Mouse (Mus musculus) intestine, postnatal 0 days (tissue): ENCODE results near the gene Repin1. TPM values are rescaled to one million over a fixed set of nuclear protein-coding genes. Genes with fewer than 3 reads are reported as not detected.

Source experiments
- ATAC-seq: fragments of 200-750 bp; cut with Nextera tagmentation; 2 replicates; pipeline ENCODE4 v1.8.0; 2017; ENCODE audit warnings: mild to moderate bottlenecking, moderate TSS enrichment, moderate library complexity
- H3K27ac ChIP-seq: fragments of 300-500 bp; sonication (generic); 2 replicates; pipeline ENCODE4 v1.5.1; 2014; ENCODE audit warnings: mild to moderate bottlenecking, low read depth, low read length, moderate library complexity
- H3K27me3 ChIP-seq: fragments of 300-500 bp; sonication (generic); replicated peaks from 2 replicates; pipeline ENCODE4 v1.6.1; 2014; ENCODE audit warnings: low read length, mixed read lengths; ENCODE audit not compliant: control insufficient read depth, insufficient read depth
- H3K36me3 ChIP-seq: fragments of 300-500 bp; sonication (generic); 2 replicates; pipeline ENCODE4 v1.6.1; 2014; ENCODE audit warnings: mild to moderate bottlenecking, moderate library complexity; ENCODE audit not compliant: control insufficient read depth, insufficient read depth
- H3K4me1 ChIP-seq: fragments of 300-500 bp; sonication (generic); replicated peaks from 2 replicates; pipeline ENCODE4 v1.6.1; 2014; ENCODE audit warnings: antibody characterized with exemption, low read length, mixed read lengths; ENCODE audit not compliant: control insufficient read depth, insufficient read depth
- H3K4me2 ChIP-seq: fragments of 300-500 bp; sonication (generic); replicated peaks from 2 replicates; pipeline ENCODE4 v1.6.1; 2014; ENCODE audit warnings: low read depth, mild to moderate bottlenecking, moderate library complexity
- H3K4me3 ChIP-seq: fragments of 300-500 bp; sonication (generic); 2 replicates; pipeline ENCODE4 v1.5.1; 2014; ENCODE audit warnings: low read depth, low read length
- H3K9ac ChIP-seq: fragments of 300-500 bp; sonication (generic); 2 replicates; pipeline ENCODE4 v1.6.1; 2014; ENCODE audit warnings: mild to moderate bottlenecking, low read depth, low read length
- H3K9me3 ChIP-seq: fragments of 300-500 bp; sonication (generic); 2 replicates; pipeline ENCODE4 v1.6.1; 2016; ENCODE audit warnings: mixed run types; ENCODE audit not compliant: control insufficient read depth
- CTCF ChIP-seq: sonication (generic); IDR thresholded peaks from 2 replicates; pipeline ENCODE4 v1.5.1; 2016; ENCODE audit warnings: low read depth, mild to moderate bottlenecking, control low read depth, antibody characterized with exemption, moderate library complexity
- WGBS: fragments of 180-500 bp; shearing (Covaris S2); extraction: QIAGEN DNeasy Blood & Tissue Kit; methylation state at CpG from one replicate; pipeline ENCODE4 v1.1.7; 2014; 5-methylcytosine and 5-hydroxymethylcytosine counted together
- polyA plus RNA-seq: library from polyadenylated mRNA; unstranded; fragments of >200 nt; fragmentation: Nextera tagmentation; extraction: Ambion mirVana; gene quantifications from 2 replicates; pipeline ENCODE4 v1.2.1, GENCODE M21; 2015

Repin1 gene
- polyA plus RNA-seq, 1 experiment from 2014 or later: 11.3 TPM

GRCm38 (mm10) chr6:48626984-48627383 is 33.3 kb downstream of the Repin1 start:
- peak; percentile 36 for TF ChIP-seq CTCF
- no peak for ATAC-seq
- peaks cover 5% of the 10 kb centered on the region for H3K27me3 ChIP-seq
- 0 out of 2 replicates have a peak, but pooled peaks cover 2% of the 10 kb centered on the region for H3K4me1 ChIP-seq
- WGBS: under 1% methylated on average over 32 of the region's 32 CpGs
- H3K9me3 ChIP-seq: no peaks in the 10 kb centered on the region
- peak overlapping the region; percentile 45 for H3K4me3 ChIP-seq
- H3K4me2 ChIP-seq: peak overlapping the region; percentile 84
- H3K9ac ChIP-seq: no peak overlapping the region; the same call in 1 of the 2 replicates
- no peak overlapping the region for H3K27ac ChIP-seq
- no peaks in the 10 kb centered on the region for H3K36me3 ChIP-seq

GRCm38 (mm10) chr6:48627511-48627924 is 33.8 kb downstream of the Repin1 start:
- no peak for ATAC-seq
- Histone ChIP-seq H3K36me3 (no peaks in the 10 kb centered on the region), H3K9me3 (no peaks in the 10 kb centered on the region), H3K27me3 (peaks cover 5% of the 10 kb centered on the region), H3K4me2 (peak overlapping the region; percentile 84), H3K27ac (no peak overlapping the region), H3K9ac (no peak overlapping the region), H3K4me3 (peak overlapping the region; percentile 45), H3K4me1 (0 out of 2 replicates have a peak, but pooled peaks cover 2% of the 10 kb centered on the region)
- WGBS: 7% methylated on average over 7 of the region's 7 CpGs
- TF ChIP-seq CTCF: no peak

GRCm38 (mm10) chr6:48628377-48628776 is 34.7 kb downstream of the Repin1 start:
- Histone ChIP-seq H3K4me3 (no peak overlapping the region), H3K9me3 (no peaks in the 10 kb centered on the region), H3K27me3 (peaks cover 5% of the 10 kb centered on the region), H3K27ac (no peak overlapping the region), H3K36me3 (no peaks in the 10 kb centered on the region), H3K9ac (no peak overlapping the region), H3K4me1 (0 out of 2 replicates have a peak, but pooled peaks cover 2% of the 10 kb centered on the region), H3K4me2 (no peak overlapping the region; the same call in 1 of the 2 replicates)
- no peak for TF ChIP-seq CTCF
- no peak for ATAC-seq
- WGBS: 59% methylated on average over 3 of the region's 3 CpGs

DNA sequence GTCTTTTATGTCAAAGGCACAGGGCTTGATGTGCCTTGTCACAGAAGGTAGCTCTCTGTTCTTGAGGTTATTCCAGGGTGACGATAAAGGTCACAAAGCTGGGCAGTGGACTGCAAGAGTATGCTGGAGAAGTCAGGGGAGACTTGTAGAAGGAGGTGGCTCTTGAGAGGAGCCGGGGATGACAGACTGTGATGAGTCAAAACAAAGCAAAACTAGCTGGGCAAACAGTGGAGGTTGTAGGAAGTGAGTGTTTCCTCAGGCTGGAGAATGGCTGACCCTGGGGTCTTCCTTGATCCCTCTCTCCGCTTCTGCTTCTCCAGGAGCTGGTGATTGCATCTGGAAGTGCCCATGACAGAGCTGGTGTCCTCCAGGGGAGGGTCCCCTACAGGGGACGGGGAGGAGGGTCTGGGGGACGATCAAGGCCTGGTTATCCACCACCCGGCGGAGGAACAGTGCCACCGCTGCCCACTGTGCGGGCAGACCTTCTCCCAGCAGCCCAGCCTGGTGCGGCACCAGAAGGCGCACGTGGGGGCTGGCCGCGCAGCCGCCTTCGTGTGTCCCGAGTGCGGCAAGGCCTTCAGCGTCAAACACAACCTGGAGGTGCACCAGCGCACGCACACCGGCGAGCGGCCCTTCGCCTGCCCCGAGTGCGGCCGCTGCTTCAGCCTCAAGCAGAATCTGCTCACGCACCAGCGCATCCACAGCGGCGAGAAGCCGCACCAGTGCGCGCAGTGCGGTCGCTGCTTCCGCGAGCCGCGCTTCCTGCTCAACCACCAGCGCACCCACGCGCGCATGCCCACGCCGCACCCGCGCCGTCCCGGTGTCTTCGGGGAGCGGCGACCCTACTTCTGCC is 35.4 kb downstream of the Repin1 start:
- no peak overlapping the region for H3K27ac ChIP-seq
- 0 out of 2 replicates have a peak, but pooled peaks cover 2% of the 10 kb centered on the region for H3K4me1 ChIP-seq
- no peaks in the 10 kb centered on the region for H3K9me3 ChIP-seq
- peak overlapping the region; percentile 67 for H3K4me2 ChIP-seq
- no peak overlapping the region; the same call in 1 of the 2 replicates for H3K9ac ChIP-seq
- WGBS: 10% methylated on average over 54 of the region's 54 CpGs
- no peak for TF ChIP-seq CTCF
- no peak for ATAC-seq
- peaks cover 5% of the 10 kb centered on the region for H3K27me3 ChIP-seq
- H3K4me3 ChIP-seq: peak overlapping the region; percentile 26
- H3K36me3 ChIP-seq: no peaks in the 10 kb centered on the region

DNA sequence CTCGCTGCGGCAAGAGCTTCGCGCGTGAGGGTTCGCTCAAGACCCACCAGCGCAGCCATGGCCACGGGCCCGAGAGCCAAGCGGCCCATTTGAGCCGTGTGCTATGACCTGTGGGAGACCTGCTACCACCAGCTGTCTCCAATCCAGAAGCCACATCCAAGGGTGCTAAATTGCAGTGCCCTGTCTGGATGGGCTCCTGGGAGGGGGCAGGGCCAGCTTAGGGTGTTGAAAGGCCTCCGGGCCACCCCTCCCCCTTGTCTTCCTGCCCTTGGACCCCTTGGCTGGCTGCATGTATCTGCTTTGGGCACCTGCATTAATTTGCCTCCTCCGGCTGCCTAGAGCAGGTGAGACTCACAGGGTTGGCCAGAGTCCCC is 36.0 kb downstream of the Repin1 start:
- no peaks in the 10 kb centered on the region for H3K9me3 ChIP-seq
- no peak for ATAC-seq
- H3K9ac ChIP-seq: no peak overlapping the region; the same call in 1 of the 2 replicates
- H3K27me3 ChIP-seq: peaks cover 5% of the 10 kb centered on the region
- no peak overlapping the region for H3K27ac ChIP-seq
- peak overlapping the region; percentile 26 for H3K4me3 ChIP-seq
- peak overlapping the region; percentile 67 for H3K4me2 ChIP-seq
- H3K4me1 ChIP-seq: 0 out of 2 replicates have a peak, but pooled peaks cover 2% of the 10 kb centered on the region
- H3K36me3 ChIP-seq: no peaks in the 10 kb centered on the region
- 31% methylated on average over 13 of the region's 13 CpGs for WGBS
- TF ChIP-seq CTCF: no peak

DNA sequence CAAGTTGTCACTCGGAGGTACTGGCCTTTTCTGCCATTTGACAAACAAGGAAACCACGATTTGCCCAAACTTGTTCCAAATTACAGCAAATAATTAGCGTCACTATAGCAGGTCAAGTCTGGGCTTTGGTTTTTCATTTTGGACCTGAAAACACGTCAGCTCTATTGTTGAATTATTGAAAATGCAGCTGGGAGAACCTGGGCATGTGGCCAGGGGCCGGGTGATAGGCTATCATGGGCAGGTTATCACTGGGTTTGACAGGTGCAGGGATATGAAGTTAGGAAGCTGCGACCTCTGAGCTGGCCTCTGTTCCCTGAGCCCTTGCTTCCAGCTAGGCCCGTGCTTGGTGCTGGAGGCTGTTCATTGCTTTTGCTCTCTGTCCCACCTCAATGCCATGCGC is 37.1 kb downstream of the Repin1 start:
- WGBS: 85% methylated on average over 8 of the region's 8 CpGs
- Histone ChIP-seq H3K4me1 (0 out of 2 replicates have a peak, but pooled peaks cover 2% of the 10 kb centered on the region), H3K27ac (no peak overlapping the region), H3K27me3 (peaks cover 5% of the 10 kb centered on the region), H3K9me3 (no peaks in the 10 kb centered on the region), H3K9ac (no peak overlapping the region), H3K4me3 (no peak overlapping the region), H3K36me3 (no peaks in the 10 kb centered on the region), H3K4me2 (no peak overlapping the region)
- no peak for TF ChIP-seq CTCF
- no peak for ATAC-seq
